Comparison of ENCODE assay signal across 16 mouse cellular contexts in the genomic region with DNA sequence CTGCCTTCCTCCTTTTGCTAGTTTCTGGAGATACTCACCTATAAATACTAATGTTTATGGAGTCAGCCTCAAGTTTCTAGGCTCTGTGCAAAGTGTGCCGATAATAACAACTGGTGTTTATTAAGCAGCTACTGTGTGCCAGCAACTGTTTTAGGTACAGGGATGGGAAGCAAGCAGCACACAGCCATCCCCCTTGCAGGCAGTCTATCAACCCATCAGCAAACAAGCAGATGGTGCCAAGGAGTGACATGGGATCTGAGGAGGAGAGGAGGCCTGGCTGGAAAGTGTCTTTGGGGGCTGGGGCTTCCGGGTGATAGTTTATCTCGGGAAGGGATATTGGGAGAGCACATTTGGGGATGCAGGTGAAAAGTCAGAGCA.
"Had no signal": no experiment of that assay in that cellular context is flagged by ENCODE, and none has a peak within 500 bp of the region (broad histone marks: within the 10 kb centered on the region; RNA-seq: fewer than 3 reads in every experiment).

No protein-coding gene starts in this region.

- DNase-seq: kidney, postnatal 10 days; kidney, postnatal 4 days; left cerebral cortex, postnatal 4 days; liver, postnatal 0 days; lung, postnatal 14 days; lung, postnatal 4 days; midbrain, embryonic 14.5 days; thymus, adult 18-20 months; thymus, postnatal 36 days had no signal

- H3K4me1 ChIP-seq: lung, embryonic 15.5 days had no signal

- H3K27me3 ChIP-seq: kidney, embryonic 15.5 days; limb, embryonic 12.5 days; limb, embryonic 15.5 days; lung, embryonic 15.5 days had no signal

- H3K9me3 ChIP-seq: kidney, embryonic 15.5 days; limb, embryonic 12.5 days; limb, embryonic 15.5 days; lung, embryonic 15.5 days had no signal

- H3K27ac ChIP-seq: kidney, embryonic 15.5 days; limb, embryonic 12.5 days; limb, embryonic 15.5 days; liver, embryonic 14.5 days; lung, embryonic 15.5 days had no signal

- H3K4me3 ChIP-seq: kidney, embryonic 15.5 days; limb, embryonic 12.5 days; limb, embryonic 15.5 days; lung, embryonic 15.5 days had no signal

- ATAC-seq: liver, postnatal 0 days had no signal

- H3K9ac ChIP-seq: kidney, embryonic 15.5 days; limb, embryonic 12.5 days; limb, embryonic 15.5 days; liver, embryonic 14.5 days; liver, postnatal 0 days; lung, embryonic 15.5 days had no signal

- H3K36me3 ChIP-seq: kidney, embryonic 15.5 days; limb, embryonic 12.5 days; limb, embryonic 15.5 days; lung, embryonic 15.5 days had no signal

- H3K4me2 ChIP-seq: kidney, embryonic 15.5 days; limb, embryonic 12.5 days; limb, embryonic 15.5 days; liver, embryonic 11.5 days; lung, embryonic 15.5 days; midbrain, embryonic 11.5 days had no signal
